Mouse (Mus musculus): ENCODE data around the gene Dbn1. TPM values are rescaled to one million over a fixed set of nuclear protein-coding genes. Genes with fewer than 3 reads are reported as not detected.
"Not testable (repeated sequence)": the region's sequence is repeated elsewhere in the genome, so short reads cannot be mapped to it uniquely, and the experiment has no call there.

Dbn1 gene
- polyA plus RNA-seq, 1 experiment = 391 TPM

DNA sequence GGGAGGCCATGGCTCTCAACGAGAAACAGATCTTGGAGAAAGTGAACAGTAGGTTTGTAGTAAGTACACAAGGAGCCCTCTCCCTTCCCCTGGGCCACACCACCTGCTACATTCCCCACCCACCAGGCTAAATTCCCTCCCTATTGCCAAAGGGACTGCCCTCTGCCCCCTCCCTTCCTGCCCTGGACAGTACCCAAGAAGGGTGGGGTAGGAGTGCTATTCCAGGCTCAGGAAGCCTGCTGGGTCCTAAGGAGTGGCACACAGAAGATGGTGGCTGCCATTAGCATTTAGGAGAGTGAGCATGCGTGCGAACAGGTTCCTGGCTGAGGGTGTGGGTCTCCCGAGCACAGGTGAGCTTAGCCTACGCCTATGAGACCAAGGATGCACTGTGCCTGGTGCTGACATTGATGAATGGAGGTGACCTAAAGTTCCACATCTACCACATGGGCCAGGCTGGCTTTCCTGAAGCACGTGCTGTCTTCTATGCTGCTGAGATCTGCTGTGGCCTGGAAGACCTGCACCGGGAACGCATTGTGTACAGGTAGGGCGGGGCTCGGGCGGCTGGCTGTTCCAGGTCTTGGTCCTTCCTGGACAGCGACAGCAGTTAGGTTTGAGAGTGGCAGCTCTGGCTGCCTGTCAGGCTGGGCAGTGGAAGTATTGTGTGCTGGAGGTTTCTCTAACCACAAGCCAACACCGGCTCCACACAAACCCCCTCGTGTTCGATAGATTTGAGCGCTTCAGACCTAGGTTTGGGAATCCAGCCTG, 35.9 kb downstream of the Dbn1 start:
- DNase-seq (ENCODE audit: extremely low spot score in 1 of 2, low spot score in 1 of 2) = no peak

DNA sequence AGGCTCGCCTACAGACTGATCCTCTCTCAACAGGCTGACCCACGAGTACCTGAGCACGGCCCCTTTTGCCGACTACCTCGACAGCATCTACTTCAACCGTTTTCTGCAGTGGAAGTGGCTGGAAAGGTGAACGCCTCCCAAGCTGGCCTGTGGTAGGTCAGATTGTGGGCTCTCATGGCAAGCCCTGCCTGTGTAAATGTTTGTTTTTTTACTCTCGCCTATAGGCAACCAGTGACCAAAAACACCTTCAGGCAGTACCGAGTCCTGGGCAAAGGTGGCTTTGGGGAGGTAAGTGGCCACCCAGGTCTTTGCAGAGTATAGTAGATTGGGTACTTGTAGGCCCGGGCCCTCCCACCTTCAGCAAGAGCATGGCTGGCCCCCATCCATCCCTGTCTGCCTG, 36.6 kb downstream of the Dbn1 start:
- no peak for DNase-seq (ENCODE audit: extremely low spot score in 1 of 2, low spot score in 1 of 2)

DNA sequence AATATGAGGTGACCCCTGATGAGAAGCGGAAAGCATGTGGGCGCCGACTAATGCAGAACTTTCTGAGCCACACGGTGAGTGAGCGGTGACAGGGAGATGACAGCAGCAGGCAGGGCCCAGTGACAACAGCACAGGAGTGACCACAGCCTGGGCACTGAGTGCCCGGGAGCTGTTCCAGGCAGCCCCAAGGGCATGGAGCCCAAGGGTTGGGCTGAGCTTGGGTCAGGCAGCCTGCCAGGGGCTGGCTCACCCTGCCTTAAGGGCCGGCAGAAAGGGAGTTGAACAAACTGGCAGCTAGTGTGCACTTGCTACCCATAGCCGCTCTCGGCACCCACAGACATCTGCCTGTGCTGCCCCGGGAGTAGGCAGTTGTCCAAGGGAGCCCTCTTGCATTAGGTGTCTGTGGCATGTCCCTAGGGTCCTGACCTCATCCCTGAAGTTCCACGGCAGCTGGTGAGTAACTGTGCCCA, 37.4 kb downstream of the Dbn1 start:
- DNase-seq (ENCODE audit: extremely low spot score in 1 of 2, low spot score in 1 of 2) = peak in 1 of 2 experiments; percentile 60

DNA sequence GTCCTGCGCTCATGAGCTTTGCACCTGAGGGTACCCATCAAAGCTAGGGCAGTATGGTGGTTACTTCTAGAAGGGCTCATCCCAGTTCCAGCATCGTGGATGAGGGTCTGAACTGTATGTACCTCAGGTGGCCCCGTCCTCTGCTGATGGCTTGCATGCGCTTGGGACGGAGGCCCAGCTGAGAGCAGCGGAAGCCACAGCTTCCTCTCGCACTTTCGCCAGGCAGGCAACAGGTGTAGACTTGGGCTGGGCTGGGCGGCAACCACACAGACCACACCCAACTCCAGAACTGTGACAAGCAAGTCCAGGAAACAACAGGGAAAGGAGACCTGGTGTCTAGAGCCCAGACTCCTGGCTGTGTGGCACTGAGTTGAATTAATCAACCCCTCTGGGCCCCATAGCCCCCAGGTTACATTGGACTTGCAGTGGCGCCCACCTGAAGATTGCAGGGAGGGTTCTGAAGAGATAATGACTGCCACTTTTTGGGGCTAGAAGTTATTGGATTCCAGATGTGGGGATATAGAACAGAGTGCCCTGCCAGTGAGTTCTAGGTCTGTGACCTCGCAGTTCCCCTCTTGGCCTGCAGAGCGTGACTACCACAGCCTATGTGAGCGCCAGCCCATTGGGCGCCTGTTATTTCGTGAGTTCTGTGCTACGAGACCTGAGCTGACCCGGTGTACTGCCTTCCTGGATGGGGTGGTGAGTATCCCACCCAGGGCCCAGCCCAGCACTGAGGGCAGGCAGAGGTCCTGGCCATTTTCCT, 38.1 kb downstream of the Dbn1 start:
- no peak for DNase-seq (ENCODE audit: extremely low spot score in 1 of 2, low spot score in 1 of 2)

DNA sequence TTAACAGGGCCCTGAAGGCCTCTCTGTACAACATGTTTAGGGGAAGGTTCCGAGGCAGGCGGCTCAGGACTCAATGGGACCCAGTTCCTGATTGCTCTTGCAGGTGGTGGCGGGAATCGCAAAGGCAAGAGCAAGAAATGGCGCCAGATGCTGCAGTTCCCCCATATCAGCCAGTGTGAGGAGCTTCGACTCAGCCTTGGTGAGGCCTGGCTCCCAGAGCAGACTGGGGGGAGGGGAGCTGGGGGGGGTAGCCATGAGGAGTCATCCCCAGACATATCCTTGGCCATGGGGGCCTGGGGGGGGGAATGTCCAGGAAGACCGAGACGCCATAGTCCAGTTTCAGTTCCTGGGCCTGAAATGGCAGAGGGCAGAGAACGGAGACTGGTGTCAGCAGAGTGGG, 38.7 kb downstream of the Dbn1 start:
- DNase-seq (ENCODE audit: extremely low spot score in 1 of 2, low spot score in 1 of 2) = no peak

DNA sequence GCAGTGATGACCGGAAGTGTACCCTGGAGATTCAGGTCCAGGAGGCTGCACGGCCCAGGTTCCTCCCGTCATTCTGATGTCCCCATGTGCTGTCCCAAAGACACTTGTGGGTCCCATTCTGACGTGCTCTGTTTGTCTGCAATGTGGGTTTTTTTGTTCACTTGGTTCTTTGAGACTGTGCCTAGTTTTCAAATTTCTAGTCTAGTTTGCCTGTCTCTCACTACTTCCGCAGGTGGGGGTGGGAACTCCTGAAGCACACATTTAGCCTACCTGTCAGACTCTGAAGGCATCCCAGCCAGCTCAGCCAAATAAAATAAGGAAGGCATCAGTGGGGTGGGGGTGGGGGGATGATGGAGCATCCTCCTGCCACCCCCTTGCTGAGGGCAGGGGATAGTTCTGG, 39.8 kb downstream of the Dbn1 start:
- no peak for DNase-seq (ENCODE audit: extremely low spot score in 1 of 2, low spot score in 1 of 2)

DNA sequence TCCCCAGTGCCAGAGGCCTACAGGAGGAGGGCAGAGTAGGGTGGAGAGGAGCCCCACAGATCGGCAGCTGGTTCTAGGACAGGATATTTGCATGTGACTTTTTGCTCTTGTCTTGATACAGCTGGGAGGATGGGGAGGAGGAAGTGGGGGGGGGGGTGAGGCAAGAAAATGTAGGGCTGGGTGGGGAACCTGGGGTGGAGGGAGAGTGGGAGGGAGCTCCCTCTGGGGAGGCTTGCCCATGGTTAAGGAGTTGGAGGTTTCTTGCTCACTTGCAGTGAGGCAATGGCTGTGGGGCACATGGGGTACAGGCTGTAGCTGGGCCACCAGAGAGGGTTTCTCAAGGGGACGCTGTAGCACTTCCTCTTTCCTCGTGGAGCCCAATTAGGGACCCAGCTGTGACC, 40.4 kb downstream of the Dbn1 start:
- no peak for DNase-seq (ENCODE audit: extremely low spot score in 1 of 2, low spot score in 1 of 2)

DNA sequence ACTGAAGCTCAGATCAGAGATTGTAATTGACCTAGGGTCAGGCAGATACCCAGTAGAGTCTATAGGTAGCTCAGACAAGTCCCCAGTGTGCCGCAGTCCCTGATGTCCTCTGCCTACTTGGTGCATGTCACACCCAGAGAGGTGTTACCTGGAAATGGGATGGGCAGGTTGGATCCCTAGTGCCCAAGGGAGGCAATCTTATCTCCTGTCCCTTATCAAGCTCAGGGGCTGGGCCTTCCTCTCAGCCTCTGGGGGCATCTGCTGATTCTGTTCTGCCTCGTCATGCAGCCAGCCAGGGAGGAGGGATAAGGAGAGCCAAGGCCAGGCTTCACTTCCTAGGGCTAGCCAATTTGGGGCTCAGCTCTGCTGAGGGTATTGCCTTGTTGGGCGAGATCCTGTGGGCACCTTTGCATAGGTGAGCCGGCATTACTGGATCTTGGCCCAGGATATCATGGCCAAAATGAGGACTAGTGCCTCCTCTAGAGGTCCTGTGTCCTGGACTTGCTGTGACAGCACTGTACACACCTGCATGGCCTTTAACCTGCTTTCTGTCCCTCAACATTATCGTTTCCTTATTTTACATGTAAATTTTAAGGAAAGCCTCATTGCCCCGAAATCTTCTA, 41.3 kb downstream of the Dbn1 start:
- no peak for DNase-seq (ENCODE audit: extremely low spot score in 1 of 2, low spot score in 1 of 2)

DNA sequence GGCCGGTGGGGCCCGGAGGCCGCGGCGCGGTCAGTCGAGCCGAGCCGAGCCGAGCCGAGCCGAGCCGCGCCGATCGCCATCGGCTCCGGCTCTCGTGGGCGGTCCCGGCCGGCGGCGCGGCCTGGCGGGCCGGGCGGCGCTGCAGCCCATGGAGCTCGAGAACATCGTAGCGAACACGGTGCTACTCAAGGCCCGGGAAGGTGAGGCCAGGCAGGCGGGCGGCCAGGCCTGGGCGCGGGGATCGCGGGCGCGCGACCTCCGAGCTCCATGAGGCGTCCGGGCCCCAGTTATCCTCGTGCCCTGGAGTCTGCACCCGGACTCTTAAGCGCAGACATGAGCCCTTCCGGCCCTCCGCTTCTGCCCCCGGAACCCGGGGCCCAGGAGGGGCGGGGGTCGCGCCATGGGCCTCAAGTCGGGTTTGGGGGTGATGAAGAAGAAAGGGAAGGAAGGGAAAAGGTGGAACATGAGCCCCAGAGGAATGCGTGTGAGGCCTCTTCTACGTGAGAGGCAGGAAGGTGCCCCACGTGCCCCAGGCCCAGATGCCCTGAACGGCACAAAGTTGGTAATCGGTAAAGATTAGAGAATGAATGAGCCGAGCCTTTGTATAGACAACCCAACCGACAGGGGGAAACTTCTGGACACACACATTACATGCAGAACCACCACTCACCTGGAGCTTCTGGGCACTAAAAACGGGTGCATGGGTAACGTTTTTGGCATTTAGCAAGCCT, 42.4 kb downstream of the Dbn1 start:
- no peak for DNase-seq (ENCODE audit: extremely low spot score in 1 of 2, low spot score in 1 of 2)

DNA sequence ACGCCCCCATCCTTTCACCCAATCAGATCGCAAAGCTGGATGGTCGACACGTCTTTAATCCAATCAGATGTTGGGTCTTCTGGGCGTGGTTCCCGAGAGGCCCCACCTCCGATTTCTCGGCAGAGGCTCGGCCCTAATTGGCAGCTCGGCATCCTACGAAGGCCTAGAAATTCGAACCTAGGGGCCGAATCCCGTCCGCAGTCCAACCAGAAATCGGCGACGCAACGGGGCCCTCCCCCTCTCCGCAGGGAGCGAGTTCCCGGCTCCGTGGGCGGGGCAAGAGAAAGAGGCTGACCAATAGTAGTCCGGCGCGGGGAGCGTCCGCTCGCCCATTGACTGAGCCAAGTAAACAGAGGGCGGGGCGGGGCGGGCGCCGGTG, 43.0 kb downstream of the Dbn1 start, which contains the start of gene Grk6:
Gene Grk6, plus strand, starts transcription at position 136 of the 379 bp plus-strand sequence.
- DNase-seq (ENCODE audit: extremely low spot score in 1 of 2, low spot score in 1 of 2) = peak; percentile 99

DNA sequence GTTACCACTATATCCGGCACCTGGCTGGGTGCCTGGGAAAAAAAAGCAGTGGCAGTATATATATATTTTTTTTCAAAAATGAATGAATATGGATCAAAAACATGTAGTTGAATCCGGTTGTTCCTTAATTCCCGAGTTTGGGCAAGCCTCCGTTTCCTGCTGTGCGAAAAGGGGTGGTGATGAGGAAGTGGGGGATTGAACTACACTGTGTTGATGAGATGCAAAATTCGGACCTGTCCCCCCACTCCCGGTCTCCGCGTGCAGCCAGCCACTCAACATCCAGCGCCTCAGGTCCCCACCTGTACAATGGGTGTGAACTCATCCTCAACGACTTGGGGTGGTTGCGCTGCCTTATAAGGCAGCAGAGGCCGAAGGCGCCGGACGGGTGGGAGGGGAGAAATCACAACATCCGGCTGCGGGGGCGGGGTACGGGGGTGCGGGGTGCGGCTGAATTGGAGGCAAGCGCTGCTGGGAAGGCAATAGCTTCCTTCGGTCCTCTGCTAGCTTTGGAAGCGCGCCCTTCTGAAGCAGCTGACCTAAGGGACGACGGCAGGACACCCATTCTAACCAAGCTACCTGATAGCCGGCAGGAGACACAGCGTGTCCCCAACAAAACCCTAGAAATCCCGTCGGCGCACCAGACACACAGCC, 43.5 kb downstream of the Dbn1 start:
- DNase-seq (ENCODE audit: extremely low spot score in 1 of 2, low spot score in 1 of 2) = peak in 1 of 2 experiments; percentile 73

DNA sequence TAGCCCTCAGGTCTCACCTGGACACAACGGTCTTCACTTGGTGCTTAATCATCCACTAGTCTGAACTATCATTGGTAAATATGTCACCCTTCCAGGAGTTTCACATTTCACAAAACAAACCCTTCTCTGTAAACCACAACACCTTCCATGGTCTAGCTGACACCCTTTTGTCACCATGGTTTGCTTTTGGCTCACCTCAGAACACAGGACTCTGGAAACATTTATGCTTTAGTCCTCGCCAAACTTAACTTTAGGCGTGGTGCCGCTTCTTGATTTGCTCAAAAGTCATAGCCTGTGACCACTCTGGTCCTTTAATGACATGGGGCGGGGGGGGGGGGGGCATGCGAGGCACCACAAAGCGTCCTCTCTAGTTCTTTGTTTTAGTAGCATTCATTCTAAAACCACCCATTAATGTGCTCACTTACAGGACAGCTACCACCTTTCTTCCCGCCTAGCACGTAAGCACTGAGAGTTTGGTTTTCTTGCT, 44.1 kb downstream of the Dbn1 start:
- DNase-seq (ENCODE audit: extremely low spot score in 1 of 2, low spot score in 1 of 2) = no peak

DNA sequence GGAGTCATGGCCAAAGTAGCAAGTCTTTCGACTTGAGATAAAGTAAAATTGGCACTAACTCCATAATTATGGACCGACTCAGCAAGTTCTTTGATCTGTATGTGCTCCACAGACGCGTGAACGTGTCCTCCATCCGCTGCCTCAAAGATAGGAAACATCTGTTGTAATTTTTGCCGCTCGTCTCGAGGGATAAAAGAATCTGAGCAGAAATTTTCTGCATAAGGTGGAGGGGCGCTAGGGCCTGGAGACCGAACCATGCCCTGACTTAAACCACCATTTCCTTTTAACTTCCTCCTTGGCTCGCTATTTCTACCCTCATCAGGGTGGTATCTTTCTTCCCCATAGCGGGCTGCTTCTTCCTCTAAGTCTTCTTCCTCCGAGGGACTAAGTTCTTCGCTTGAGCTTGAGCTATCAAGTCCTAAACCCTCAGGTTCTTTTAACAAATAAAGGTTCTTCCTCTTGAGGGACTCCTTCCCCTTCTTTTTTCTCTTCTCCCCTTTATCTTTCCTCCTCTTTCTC, 50.7 kb downstream of the Dbn1 start:
- DNase-seq (ENCODE audit: extremely low spot score in 1 of 2, low spot score in 1 of 2) = not testable (repeated sequence)

DNA sequence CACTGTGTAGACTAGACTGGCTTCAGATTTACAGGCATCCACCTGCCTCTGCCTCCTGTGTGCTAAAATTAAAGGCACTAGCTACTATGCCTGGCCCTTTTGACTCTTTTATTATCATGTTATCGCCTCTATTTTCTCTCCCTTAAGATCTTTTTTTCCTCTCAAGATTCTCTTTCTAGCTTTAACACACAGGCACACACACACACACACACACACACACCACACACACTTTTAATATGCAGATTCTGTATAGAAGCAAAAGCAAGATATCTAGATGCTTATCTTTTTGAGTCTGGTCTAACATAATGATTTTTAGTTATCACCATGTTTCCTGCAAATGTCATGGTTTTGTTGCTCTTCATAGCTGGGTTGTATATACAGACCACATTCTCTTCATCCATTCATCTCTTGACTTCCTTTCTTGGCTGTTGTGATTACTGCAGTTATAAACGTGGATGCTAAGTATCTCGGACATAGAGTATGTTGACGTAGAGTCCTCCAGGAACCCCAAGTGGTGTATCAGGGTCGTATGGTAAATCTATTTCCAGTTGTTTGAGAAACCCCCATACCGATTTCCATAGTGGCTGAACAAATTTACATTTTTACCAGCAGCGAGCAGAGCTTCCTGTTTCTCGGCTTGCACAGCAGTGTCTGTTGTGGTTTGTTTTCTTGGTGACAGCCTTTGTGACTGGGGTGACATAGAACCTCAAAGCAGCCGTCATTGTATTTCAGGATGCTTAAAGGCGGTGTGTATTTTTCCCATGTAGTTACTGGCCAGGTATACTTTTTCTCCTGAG, 55.8 kb downstream of the Dbn1 start:
- no peak for DNase-seq (ENCODE audit: extremely low spot score in 1 of 2, low spot score in 1 of 2)

DNA sequence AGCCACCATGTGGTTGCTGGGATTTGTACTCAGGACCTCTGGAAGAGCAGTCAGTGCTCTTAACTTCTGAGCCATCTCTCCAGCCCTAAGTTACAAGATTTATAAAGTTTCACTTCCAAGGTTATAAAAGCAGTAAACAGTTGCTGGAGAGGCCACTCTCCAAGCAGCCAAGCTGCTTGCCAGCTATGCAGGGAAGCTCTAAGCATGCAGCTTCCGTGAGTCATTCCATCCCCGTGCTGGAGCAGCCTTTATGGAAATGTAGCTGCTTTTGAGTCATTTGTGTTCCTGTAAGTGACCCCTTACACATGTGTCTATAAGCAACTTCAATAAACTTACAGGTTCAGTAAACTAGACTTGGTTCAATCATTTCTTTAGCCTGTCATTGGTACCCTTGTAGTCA, 57.3 kb downstream of the Dbn1 start:
- DNase-seq (ENCODE audit: extremely low spot score in 1 of 2, low spot score in 1 of 2) = no peak

DNA sequence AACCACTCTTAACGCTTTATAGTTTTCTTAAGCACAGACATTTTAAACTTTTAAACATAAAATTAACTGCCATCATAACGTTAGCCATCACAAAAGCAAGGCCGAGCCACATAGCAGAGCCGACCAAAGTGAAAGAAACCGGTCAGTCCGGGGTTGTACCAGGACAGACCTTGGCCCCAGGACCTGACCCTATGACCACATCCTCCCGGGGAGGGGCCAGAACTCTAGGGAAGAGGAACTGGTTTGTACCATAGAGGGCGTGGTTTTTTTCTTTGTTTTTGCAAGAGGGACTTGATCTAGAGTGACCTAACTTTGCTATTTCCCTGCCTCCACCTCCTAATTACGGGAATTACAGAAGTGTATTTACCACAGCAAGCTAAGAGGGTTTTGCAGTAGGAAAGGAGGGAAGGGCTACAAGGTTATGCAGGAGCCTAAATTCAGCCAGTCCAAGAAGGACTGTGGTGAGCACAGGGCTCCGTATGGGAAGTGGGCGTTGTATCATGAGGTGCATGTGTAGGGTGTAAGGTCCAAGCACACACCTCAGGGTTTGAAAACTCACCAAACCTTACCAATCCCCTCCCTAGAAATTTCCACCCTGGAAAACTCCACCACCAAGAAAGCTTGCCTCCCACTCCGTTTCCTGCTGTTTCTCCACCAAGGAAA, 58.6 kb downstream of the Dbn1 start:
- DNase-seq (ENCODE audit: extremely low spot score in 1 of 2, low spot score in 1 of 2) = no peak

DNA sequence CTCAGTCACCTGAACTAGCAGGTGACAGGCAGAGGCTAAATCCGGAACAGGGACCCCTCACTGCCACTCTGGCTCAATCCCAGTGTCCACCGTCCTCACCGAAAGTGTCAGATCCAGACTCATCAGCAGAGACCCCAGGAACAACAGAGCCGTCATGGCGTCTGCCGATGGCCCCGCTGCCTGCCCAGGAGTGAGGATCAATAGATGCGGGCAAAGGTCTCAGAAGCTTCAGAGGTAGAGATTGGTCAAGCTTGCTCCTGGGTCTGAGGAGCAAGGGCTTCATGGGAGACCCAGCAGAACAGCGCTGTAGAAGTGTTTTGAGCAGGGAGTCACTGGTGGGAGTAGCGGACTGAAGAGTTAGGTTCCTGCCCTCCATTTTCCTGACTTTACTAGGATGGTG, 61.3 kb downstream of the Dbn1 start, which contains the start of gene F12:
Gene F12, minus strand, starts transcription at position 181 of the 400 bp plus-strand sequence.
- DNase-seq (ENCODE audit: extremely low spot score in 1 of 2, low spot score in 1 of 2) = no peak

Measured in frontal cortex, adult 2 months (tissue).